Mouse (Mus musculus): ENCODE results near the gene Clstn3. TPM values are rescaled to one million over a fixed set of nuclear protein-coding genes. Genes with fewer than 3 reads are reported as not detected.
"Not testable (repeated sequence)": the region's sequence is repeated elsewhere in the genome, so short reads cannot be mapped to it uniquely, and the experiment has no call there.

The Clstn3 gene
- polyA plus RNA-seq, 1 experiment from 2014 or later: 0.73 TPM

- Histone ChIP-seq H3K9me3 (replicated peaks) (no peaks in the 10 kb centered on the region), H3K9ac (no peak overlapping the region), H3K36me3 (no peaks in the 10 kb centered on the region), H3K4me2 (no peak overlapping the region), H3K4me3 (no peak overlapping the region), H3K27me3 (peaks cover 31% of the 10 kb centered on the region), H3K4me1 (replicated peaks) (peaks cover 20% of the 10 kb centered on the region), H3K27ac (no peak overlapping the region)
- ATAC-seq (replicated peaks; ENCODE audit: insufficient number of reproducible peaks, insufficient read depth, low FRiP score, low read depth): 0 out of 2 replicates have a peak, but pooled peaks have one; percentile 24
- WGBS: 22% methylated on average over 3 of the region's 3 CpGs
Observed at GRCm38 (mm10) chr6:124426604-124427003, 38.0 kb downstream of the Clstn3 start.

GRCm38 (mm10) chr6:124425523-124425922, 39.1 kb downstream of the Clstn3 start:
- Histone ChIP-seq H3K27ac (no peak overlapping the region), H3K9ac (no peak overlapping the region), H3K36me3 (no peaks in the 10 kb centered on the region), H3K27me3 (peaks cover 20% of the 10 kb centered on the region), H3K9me3 (replicated peaks) (no peaks in the 10 kb centered on the region), H3K4me1 (replicated peaks) (peaks cover 20% of the 10 kb centered on the region), H3K4me3 (no peak overlapping the region), H3K4me2 (no peak overlapping the region)
- no peak for ATAC-seq (replicated peaks; ENCODE audit: insufficient number of reproducible peaks, insufficient read depth, low FRiP score, low read depth)
- WGBS: 61% methylated on average over 6 of the region's 6 CpGs

GRCm38 (mm10) chr6:124425042-124425441, 39.6 kb downstream of the Clstn3 start:
- H3K4me1 ChIP-seq (replicated peaks): peaks cover 20% of the 10 kb centered on the region

GRCm38 (mm10) chr6:124424068-124424498, 40.5 kb downstream of the Clstn3 start:
- H3K27me3 ChIP-seq: peaks cover 7% of the 10 kb centered on the region
- H3K9me3 ChIP-seq (replicated peaks): no peaks in the 10 kb centered on the region
- H3K4me2 ChIP-seq: no peak overlapping the region
- WGBS: 11% methylated on average over 1 of the region's 1 CpGs
- ATAC-seq (replicated peaks; ENCODE audit: insufficient number of reproducible peaks, insufficient read depth, low FRiP score, low read depth): no peak
- peaks cover 20% of the 10 kb centered on the region for H3K4me1 ChIP-seq (replicated peaks)
- H3K4me3 ChIP-seq: no peak overlapping the region
- no peaks in the 10 kb centered on the region for H3K36me3 ChIP-seq
- no peak overlapping the region for H3K9ac ChIP-seq
- H3K27ac ChIP-seq: no peak overlapping the region

More at GRCm38 (mm10) chr6:124425042-124425441, 39.6 kb downstream of the Clstn3 start:
- H3K4me2 ChIP-seq; H3K9me3 ChIP-seq (replicated peaks); H3K4me3 ChIP-seq; H3K36me3 ChIP-seq; ATAC-seq (replicated peaks; ENCODE audit: insufficient number of reproducible peaks, insufficient read depth, low FRiP score, low read depth); H3K27ac ChIP-seq; H3K9ac ChIP-seq: not testable (repeated sequence)
- peaks cover 15% of the 10 kb centered on the region for H3K27me3 ChIP-seq
- WGBS: 57% methylated on average over 7 of the region's 7 CpGs

GRCm38 (mm10) chr6:124418686-124419085, 45.9 kb downstream of the Clstn3 start:
- Histone ChIP-seq H3K4me2 (no peak overlapping the region), H3K27ac (no peak overlapping the region), H3K27me3 (no peaks in the 10 kb centered on the region; the same call in 1 of the 2 replicates), H3K4me3 (no peak overlapping the region), H3K36me3 (no peaks in the 10 kb centered on the region), H3K4me1 (replicated peaks) (peaks cover 14% of the 10 kb centered on the region), H3K9ac (no peak overlapping the region), H3K9me3 (replicated peaks) (no peaks in the 10 kb centered on the region)
- 80% methylated on average over 3 of the region's 3 CpGs for WGBS
- no peak for ATAC-seq (replicated peaks; ENCODE audit: insufficient number of reproducible peaks, insufficient read depth, low FRiP score, low read depth)

- H3K9ac ChIP-seq: peak overlapping the region; percentile 60
- peak; percentile 38 for ATAC-seq (replicated peaks; ENCODE audit: insufficient number of reproducible peaks, insufficient read depth, low FRiP score, low read depth)
- H3K4me3 ChIP-seq: peak overlapping the region; percentile 88
- H3K27me3 ChIP-seq: no peaks in the 10 kb centered on the region
- no peaks in the 10 kb centered on the region for H3K9me3 ChIP-seq (replicated peaks)
- H3K27ac ChIP-seq: peak overlapping the region; percentile 85
- 4% methylated on average over 21 of the region's 21 CpGs for WGBS
- H3K4me2 ChIP-seq: peak overlapping the region; percentile 83
- peaks cover 14% of the 10 kb centered on the region for H3K4me1 ChIP-seq (replicated peaks)
- no peaks in the 10 kb centered on the region for H3K36me3 ChIP-seq
Observed at GRCm38 (mm10) chr6:124415347-124416088, 49.1 kb downstream of the Clstn3 start.

- H3K27me3 ChIP-seq: no peaks in the 10 kb centered on the region
- under 1% methylated on average over 29 of the region's 36 CpGs for WGBS
- no peaks in the 10 kb centered on the region for H3K36me3 ChIP-seq
- H3K4me2 ChIP-seq: peak within 1 kb of the TSS; percentile 83
- H3K4me1 ChIP-seq (replicated peaks): peaks cover 14% of the 10 kb centered on the region
- peak within 1 kb of the TSS; percentile 85 for H3K27ac ChIP-seq
- no peaks in the 10 kb centered on the region for H3K9me3 ChIP-seq (replicated peaks)
- ATAC-seq (replicated peaks; ENCODE audit: insufficient number of reproducible peaks, insufficient read depth, low FRiP score, low read depth): peak; percentile 96
- H3K9ac ChIP-seq: peak within 1 kb of the TSS; percentile 93
- peak within 1 kb of the TSS; percentile 88 for H3K4me3 ChIP-seq
Observed at GRCm38 (mm10) chr6:124414927-124415325, 49.7 kb downstream of the Clstn3 start, which contains the start of gene Pex5. Gene Pex5 (minus strand): TSS chr6:124415067.

GRCm38 (mm10) chr6:124414150-124414926, 50.3 kb downstream of the Clstn3 start:
- ATAC-seq (replicated peaks; ENCODE audit: insufficient number of reproducible peaks, insufficient read depth, low FRiP score, low read depth): peak; percentile 33
- no peaks in the 10 kb centered on the region for H3K9me3 ChIP-seq (replicated peaks)
- peak overlapping the region; percentile 79 for H3K27ac ChIP-seq
- peak overlapping the region; percentile 88 for H3K4me3 ChIP-seq
- peak overlapping the region; percentile 83 for H3K4me2 ChIP-seq
- no peaks in the 10 kb centered on the region for H3K27me3 ChIP-seq
- 3% methylated on average over 40 of the region's 45 CpGs for WGBS
- H3K9ac ChIP-seq: peak overlapping the region; percentile 93
- H3K36me3 ChIP-seq: no peaks in the 10 kb centered on the region
- H3K4me1 ChIP-seq (replicated peaks): peaks cover 14% of the 10 kb centered on the region

- no peak for ATAC-seq (replicated peaks; ENCODE audit: insufficient number of reproducible peaks, insufficient read depth, low FRiP score, low read depth)
- Histone ChIP-seq H3K4me3 (peak overlapping the region; percentile 88), H3K4me1 (replicated peaks) (peaks cover 19% of the 10 kb centered on the region), H3K27me3 (no peaks in the 10 kb centered on the region), H3K4me2 (peak overlapping the region; percentile 83), H3K9me3 (replicated peaks) (no peaks in the 10 kb centered on the region), H3K9ac (peak overlapping the region; percentile 93), H3K27ac (peak overlapping the region; percentile 79), H3K36me3 (no peaks in the 10 kb centered on the region)
- WGBS: 54% methylated on average over 3 of the region's 3 CpGs
Observed at GRCm38 (mm10) chr6:124413770-124414149, 50.8 kb downstream of the Clstn3 start.

- peaks cover 40% of the 10 kb centered on the region for H3K36me3 ChIP-seq
- no peaks in the 10 kb centered on the region for H3K9me3 ChIP-seq (replicated peaks)
- H3K27ac ChIP-seq: no peak overlapping the region
- no peak for ATAC-seq (replicated peaks; ENCODE audit: insufficient number of reproducible peaks, insufficient read depth, low FRiP score, low read depth)
- H3K4me2 ChIP-seq: no peak overlapping the region
- no peaks in the 10 kb centered on the region for H3K27me3 ChIP-seq
- WGBS: 90% methylated on average over 5 of the region's 5 CpGs
- H3K4me1 ChIP-seq (replicated peaks): peaks cover 6% of the 10 kb centered on the region; the same call in 1 of the 2 replicates
- H3K9ac ChIP-seq: no peak overlapping the region
- no peak overlapping the region for H3K4me3 ChIP-seq
Observed at GRCm38 (mm10) chr6:124408355-124408754, 56.2 kb downstream of the Clstn3 start.

GRCm38 (mm10) chr6:124407180-124407579, 57.4 kb downstream of the Clstn3 start:
- H3K9me3 ChIP-seq (replicated peaks): no peaks in the 10 kb centered on the region
- H3K4me3 ChIP-seq: no peak overlapping the region
- ATAC-seq (replicated peaks; ENCODE audit: insufficient number of reproducible peaks, insufficient read depth, low FRiP score, low read depth): no peak
- no peak overlapping the region for H3K27ac ChIP-seq
- H3K9ac ChIP-seq: no peak overlapping the region
- H3K27me3 ChIP-seq: no peaks in the 10 kb centered on the region
- peaks cover 50% of the 10 kb centered on the region for H3K36me3 ChIP-seq
- no peak overlapping the region for H3K4me2 ChIP-seq
- H3K4me1 ChIP-seq (replicated peaks): 0 out of 2 replicates have a peak, but pooled peaks cover 6% of the 10 kb centered on the region
